Mouse (Mus musculus): Measurements from ENCODE around the gene Scly. TPM values are rescaled to one million over a fixed set of nuclear protein-coding genes. Genes with fewer than 3 reads are reported as not detected.

Gene Scly
- polyA plus RNA-seq (2015; fragmentation: Nextera tagmentation; extraction: Ambion mirVana), result 16.7 and 19.0 TPM in 2 replicates

DNA sequence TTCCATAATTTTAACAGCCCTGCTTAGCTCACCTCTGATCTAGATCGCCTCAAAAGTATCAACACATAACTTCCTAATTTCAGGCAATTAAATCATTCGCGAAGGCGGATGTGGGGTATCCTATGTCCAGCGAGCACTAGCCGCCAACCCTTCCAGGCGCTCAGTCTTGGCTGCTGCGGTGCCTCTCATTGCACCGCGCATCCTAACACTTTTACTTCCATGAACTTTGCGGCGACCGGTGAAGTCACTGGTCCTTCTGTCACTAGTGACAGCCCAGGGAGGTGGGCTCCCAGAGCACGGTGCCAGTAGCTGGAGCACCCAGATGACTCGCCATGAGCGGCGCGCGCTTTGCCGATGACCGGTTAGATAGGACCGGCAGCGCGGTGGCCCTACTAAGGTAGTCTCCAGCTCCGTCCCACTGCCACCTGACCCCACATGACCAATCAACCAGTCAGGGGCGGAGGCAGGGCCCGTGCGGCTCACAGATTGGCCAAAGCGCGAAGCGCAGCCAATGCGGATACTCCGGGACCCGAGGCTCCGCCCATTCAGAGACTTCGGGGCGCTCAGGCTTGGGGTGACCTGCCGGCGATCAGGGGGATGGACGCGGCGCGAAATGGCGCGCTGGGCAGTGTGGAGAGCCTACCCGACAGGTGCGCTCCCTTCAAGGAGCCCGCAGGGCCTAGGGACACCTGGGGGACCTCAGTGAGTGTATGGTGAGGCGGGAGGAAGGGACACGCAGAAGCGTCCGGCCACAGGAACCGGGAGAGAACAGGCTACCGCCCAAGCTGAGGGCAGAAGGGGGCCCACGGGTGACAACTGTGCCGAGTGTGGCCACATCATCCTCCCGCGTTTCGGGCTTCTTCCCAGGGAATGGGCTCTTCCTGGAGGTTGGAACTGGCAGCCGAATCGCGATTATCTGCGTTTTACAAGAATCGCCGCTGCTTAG, at the start of gene Scly:
Gene Scly (plus strand): TSS at position 540 of the 946 bp plus-strand sequence.
- peak within 1 kb of the TSS; percentile 87 for H3K4me3 ChIP-seq (ENCODE audit: low read length)
- H3K4me1 ChIP-seq (replicated peaks; ENCODE audit: control insufficient read depth, insufficient read depth, low read length), result peaks cover 14% of the 10 kb centered on the region; the same call in 1 of the 2 replicates
- H3K9ac ChIP-seq (ENCODE audit: low read length), result peak within 1 kb of the TSS; percentile 79
- peak within 1 kb of the TSS; percentile 86 for H3K4me2 ChIP-seq (ENCODE audit: low read depth, low read length)
- ATAC-seq (ENCODE audit: low read depth), result peak; percentile 99
- no peaks in the 10 kb centered on the region for H3K27me3 ChIP-seq (ENCODE audit: control insufficient read depth, insufficient read depth, low read depth, low read length)
- no peaks in the 10 kb centered on the region for H3K9me3 ChIP-seq (ENCODE audit: control insufficient read depth, low read length)
- WGBS, result under 1% methylated on average over 64 of the region's 65 CpGs
- no peaks in the 10 kb centered on the region; the same call in 1 of the 2 replicates for H3K36me3 ChIP-seq (ENCODE audit: control insufficient read depth, insufficient read depth, low read length)
- H3K27ac ChIP-seq (ENCODE audit: low read length), result no peak within 1 kb of the TSS

DNA sequence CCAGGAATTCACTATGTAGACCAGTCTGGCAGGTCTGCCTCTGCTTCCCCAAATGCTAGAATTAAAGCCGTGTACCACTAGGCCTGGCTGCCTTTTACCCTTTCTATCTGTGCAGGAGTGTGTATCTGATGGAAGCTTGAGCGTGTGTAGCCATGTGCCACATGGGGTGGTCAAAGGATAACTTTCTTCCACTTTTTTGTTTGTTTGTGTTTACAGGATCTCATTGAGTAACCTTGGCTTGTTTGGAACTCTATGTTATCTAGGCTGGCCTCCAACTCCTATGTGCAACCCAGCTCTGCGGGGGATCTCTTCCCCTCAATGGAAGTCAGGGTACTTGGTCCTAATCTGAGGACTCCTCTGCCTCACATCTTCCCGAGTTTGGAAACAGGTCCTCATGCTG, 49.2 kb upstream of the Scly start:
- no peak overlapping the region for H3K4me3 ChIP-seq (ENCODE audit: low read length)

DNA sequence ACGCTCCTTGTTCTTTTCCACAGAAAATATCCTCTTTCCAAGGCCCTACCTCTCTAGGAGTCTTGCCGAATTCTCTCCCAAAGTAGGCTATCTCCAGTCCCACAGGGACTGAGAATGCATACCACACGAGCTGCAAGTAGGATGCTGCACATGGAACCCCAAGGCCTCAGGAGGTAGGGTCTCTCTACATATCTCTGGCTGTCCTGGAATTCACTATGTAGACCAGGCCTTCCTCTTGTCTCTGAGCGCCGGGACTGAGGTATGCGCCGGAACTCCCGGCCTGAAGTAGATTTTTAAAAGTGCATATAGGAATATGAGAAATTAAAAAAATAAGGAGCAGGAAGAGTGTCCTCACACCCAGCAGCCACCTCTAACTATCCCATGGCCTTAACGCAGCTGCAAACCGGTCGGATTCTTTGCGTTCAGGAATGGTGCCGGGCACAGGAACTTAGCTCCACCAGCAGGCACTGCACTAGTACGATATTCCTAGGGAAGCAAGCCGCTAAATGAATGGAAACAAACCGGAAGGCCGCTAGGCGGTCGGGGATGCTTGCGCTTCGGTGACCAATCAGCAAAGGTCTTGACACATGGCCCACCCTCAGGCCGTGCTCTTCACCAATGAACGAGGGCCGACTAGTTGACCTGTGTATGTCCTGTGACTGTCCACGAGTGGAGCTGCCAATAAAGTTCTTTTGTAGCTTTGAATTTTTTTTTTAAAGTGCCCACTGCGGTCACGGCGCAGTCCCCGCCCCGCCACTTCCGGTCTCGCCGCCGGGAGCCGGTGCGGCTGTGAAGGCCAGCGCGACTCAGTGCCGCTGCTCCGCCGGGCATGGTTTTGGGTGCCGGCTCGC, 48.3 kb upstream of the Scly start, which contains the start of gene Ube2f:
Gene Ube2f (plus strand): TSS at position 741 of the 851 bp plus-strand sequence.
- H3K9me3 ChIP-seq (ENCODE audit: control insufficient read depth, low read length), result no peaks in the 10 kb centered on the region
- H3K36me3 ChIP-seq (ENCODE audit: control insufficient read depth, insufficient read depth, low read length), result peaks cover 4% of the 10 kb centered on the region; the same call in 1 of the 2 replicates
- under 1% methylated on average over 43 of the region's 43 CpGs for WGBS

More for the DNA sequence above, 49.2 kb upstream of the Scly start:
- no peak overlapping the region for H3K9ac ChIP-seq (ENCODE audit: low read length)
- H3K27ac ChIP-seq (ENCODE audit: low read length), result no peak overlapping the region
- no peaks in the 10 kb centered on the region for H3K36me3 ChIP-seq (ENCODE audit: control insufficient read depth, insufficient read depth, low read length)
- H3K4me2 ChIP-seq (ENCODE audit: low read depth, low read length), result peak overlapping the region; percentile 94
- H3K4me1 ChIP-seq (replicated peaks; ENCODE audit: control insufficient read depth, insufficient read depth, low read length), result peaks cover 18% of the 10 kb centered on the region
- H3K9me3 ChIP-seq (ENCODE audit: control insufficient read depth, low read length), result no peaks in the 10 kb centered on the region
- ATAC-seq (ENCODE audit: low read depth), result no peak
- 43% methylated on average over 4 of the region's 4 CpGs for WGBS
- H3K27me3 ChIP-seq (ENCODE audit: control insufficient read depth, insufficient read depth, low read depth, low read length), result no peaks in the 10 kb centered on the region

DNA sequence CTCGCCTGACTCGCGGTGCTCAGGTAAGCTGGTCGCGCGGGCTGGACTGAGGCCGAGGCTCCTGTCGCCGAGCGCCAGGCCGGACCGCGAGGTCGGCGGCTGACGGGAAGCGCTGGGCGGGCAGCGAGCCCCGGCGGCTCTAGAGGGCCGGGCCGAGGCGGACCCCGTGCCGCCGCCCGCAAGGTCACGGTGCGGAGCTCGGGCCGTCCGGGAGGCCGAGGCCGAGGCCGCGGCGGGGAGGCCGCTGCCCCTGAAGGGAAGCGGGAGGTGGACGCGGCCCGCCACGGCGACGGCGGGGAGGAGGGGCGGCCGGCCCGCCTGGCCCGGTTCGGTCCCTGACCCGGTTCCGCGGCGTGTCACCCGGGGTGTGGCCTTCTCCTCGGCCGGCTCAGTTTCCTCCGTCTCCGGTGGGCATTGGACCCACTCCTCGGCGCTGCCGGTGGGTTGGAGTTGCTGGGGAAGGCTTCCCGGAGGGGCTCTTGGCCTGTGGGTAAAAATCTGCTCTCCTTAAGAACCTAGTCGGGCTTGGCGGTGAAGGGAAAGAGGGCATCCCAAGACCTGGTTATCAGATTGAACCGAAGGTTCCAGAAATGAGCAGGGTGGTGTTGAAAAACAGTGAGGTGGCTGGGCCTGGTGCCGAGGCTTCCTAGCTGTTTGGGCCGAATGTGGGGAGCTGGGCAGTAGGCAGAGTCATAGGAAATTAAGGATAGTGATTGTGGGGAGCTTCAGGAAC, 47.6 kb upstream of the Scly start:
- ATAC-seq (ENCODE audit: low read depth), result peak; percentile 55
- Histone ChIP-seq H3K4me3 (ENCODE audit: low read length) (peak overlapping the region; percentile 98), H3K4me1 (replicated peaks; ENCODE audit: control insufficient read depth, insufficient read depth, low read length) (peaks cover 18% of the 10 kb centered on the region), H3K4me2 (ENCODE audit: low read depth, low read length) (peak overlapping the region; percentile 82), H3K27ac (ENCODE audit: low read length) (peak overlapping the region; percentile 78), H3K27me3 (ENCODE audit: control insufficient read depth, insufficient read depth, low read depth, low read length) (no peaks in the 10 kb centered on the region), H3K9ac (ENCODE audit: low read length) (peak overlapping the region; percentile 95), H3K36me3 (ENCODE audit: control insufficient read depth, insufficient read depth, low read length) (peaks cover 4% of the 10 kb centered on the region; the same call in 1 of the 2 replicates), H3K9me3 (ENCODE audit: control insufficient read depth, low read length) (no peaks in the 10 kb centered on the region)
- WGBS, result under 1% methylated on average over 51 of the region's 70 CpGs

More for the DNA sequence above, 48.3 kb upstream of the Scly start, which contains the start of gene Ube2f:
- Histone ChIP-seq H3K4me1 (replicated peaks; ENCODE audit: control insufficient read depth, insufficient read depth, low read length) (peaks cover 18% of the 10 kb centered on the region), H3K27me3 (ENCODE audit: control insufficient read depth, insufficient read depth, low read depth, low read length) (no peaks in the 10 kb centered on the region), H3K4me3 (ENCODE audit: low read length) (peak within 1 kb of the TSS; percentile 98), H3K4me2 (ENCODE audit: low read depth, low read length) (peak within 1 kb of the TSS; percentile 94), H3K9ac (ENCODE audit: low read length) (peak within 1 kb of the TSS; percentile 95), H3K27ac (ENCODE audit: low read length) (peak within 1 kb of the TSS; percentile 78)
- ATAC-seq (ENCODE audit: low read depth), result peak; percentile 100

DNA sequence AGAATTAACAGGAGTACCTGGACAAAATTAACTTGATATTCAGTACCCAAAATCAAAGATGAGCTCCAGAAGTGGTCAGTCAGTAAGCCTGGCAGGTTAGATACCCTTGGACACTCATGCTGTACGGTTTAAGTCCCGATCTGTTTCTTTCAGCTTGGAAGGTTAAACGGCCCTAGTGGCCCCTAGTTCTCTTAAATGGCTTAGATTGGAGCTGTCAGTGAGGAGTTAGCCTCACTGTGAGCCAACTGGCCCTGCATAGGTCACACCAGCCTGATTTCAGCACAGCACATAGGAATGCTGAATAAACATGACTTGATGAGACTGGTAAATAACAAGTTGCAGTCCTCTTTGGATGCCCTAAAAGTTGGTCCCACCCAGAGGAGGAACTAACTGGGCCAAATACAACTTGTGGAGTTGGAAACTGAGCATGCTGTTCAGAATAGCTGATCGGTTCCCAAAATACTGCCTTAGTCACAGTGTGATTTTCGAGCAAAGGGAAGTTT, 46.9 kb upstream of the Scly start:
- Histone ChIP-seq H3K9me3 (ENCODE audit: control insufficient read depth, low read length) (no peaks in the 10 kb centered on the region), H3K9ac (ENCODE audit: low read length) (peak overlapping the region; percentile 95), H3K4me3 (ENCODE audit: low read length) (peak overlapping the region; percentile 98), H3K4me2 (ENCODE audit: low read depth, low read length) (peak overlapping the region; percentile 82), H3K36me3 (ENCODE audit: control insufficient read depth, insufficient read depth, low read length) (peaks cover 4% of the 10 kb centered on the region; the same call in 1 of the 2 replicates), H3K4me1 (replicated peaks; ENCODE audit: control insufficient read depth, insufficient read depth, low read length) (peaks cover 18% of the 10 kb centered on the region), H3K27me3 (ENCODE audit: control insufficient read depth, insufficient read depth, low read depth, low read length) (no peaks in the 10 kb centered on the region), H3K27ac (ENCODE audit: low read length) (no peak overlapping the region)
- WGBS, result 35% methylated on average over 5 of the region's 5 CpGs
- no peak for ATAC-seq (ENCODE audit: low read depth)

DNA sequence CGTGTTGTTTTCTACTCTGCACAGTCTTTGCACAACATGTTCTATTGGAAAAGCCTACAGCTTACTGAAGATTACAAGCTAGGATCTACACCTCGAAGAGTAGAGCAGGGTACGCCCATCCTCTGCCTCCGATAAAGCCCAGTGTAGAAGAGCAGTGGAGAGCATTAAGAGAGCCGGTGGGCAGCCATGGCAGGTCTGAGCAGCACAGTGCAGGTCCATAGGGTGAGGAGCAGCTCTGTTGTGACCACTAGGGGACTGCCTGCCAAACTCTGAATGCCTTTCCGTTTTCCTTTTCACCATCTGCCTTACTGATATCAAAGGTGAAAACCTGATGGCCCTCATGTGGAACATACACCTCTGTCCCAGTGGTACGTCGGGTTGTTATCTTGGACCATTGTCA, 46.2 kb upstream of the Scly start:
- Histone ChIP-seq H3K4me1 (replicated peaks; ENCODE audit: control insufficient read depth, insufficient read depth, low read length) (peaks cover 19% of the 10 kb centered on the region), H3K9ac (ENCODE audit: low read length) (no peak overlapping the region), H3K4me3 (ENCODE audit: low read length) (no peak overlapping the region), H3K9me3 (ENCODE audit: control insufficient read depth, low read length) (no peaks in the 10 kb centered on the region), H3K4me2 (ENCODE audit: low read depth, low read length) (peak overlapping the region; percentile 12; the same call in 1 of the 2 replicates), H3K27me3 (ENCODE audit: control insufficient read depth, insufficient read depth, low read depth, low read length) (no peaks in the 10 kb centered on the region), H3K27ac (ENCODE audit: low read length) (no peak overlapping the region), H3K36me3 (ENCODE audit: control insufficient read depth, insufficient read depth, low read length) (peaks cover 4% of the 10 kb centered on the region; the same call in 1 of the 2 replicates)
- 49% methylated on average over 8 of the region's 8 CpGs for whole genome bisulfite sequencing
- no peak for ATAC-seq (ENCODE audit: low read depth)

DNA sequence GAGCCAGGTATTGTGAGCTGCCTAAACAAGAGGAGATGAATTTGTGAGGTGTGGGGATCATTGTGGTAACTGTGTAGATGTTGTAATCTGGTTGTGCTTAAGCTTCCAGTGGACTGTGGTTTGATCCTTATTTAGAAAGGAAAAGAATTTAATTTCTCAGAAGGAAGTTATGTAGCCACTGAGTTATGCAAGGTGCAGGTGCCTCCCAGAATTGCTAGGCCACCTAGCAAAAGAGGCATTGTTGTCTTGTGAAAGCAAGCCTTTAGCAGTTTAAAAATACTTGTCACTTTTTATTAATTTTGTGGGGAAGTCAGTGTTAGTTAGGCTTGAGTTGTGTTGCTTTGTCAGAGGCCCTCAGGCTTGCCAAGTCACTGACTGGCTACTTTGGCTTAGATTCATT, 40.2 kb upstream of the Scly start:
- Histone ChIP-seq H3K4me1 (replicated peaks; ENCODE audit: control insufficient read depth, insufficient read depth, low read length) (peaks cover 13% of the 10 kb centered on the region; the same call in 1 of the 2 replicates), H3K9me3 (ENCODE audit: control insufficient read depth, low read length) (no peaks in the 10 kb centered on the region), H3K36me3 (ENCODE audit: control insufficient read depth, insufficient read depth, low read length) (peaks cover 4% of the 10 kb centered on the region; the same call in 1 of the 2 replicates), H3K9ac (ENCODE audit: low read length) (no peak overlapping the region), H3K27me3 (ENCODE audit: control insufficient read depth, insufficient read depth, low read depth, low read length) (no peaks in the 10 kb centered on the region), H3K27ac (ENCODE audit: low read length) (no peak overlapping the region; the same call in 1 of the 2 replicates), H3K4me2 (ENCODE audit: low read depth, low read length) (no peak overlapping the region), H3K4me3 (ENCODE audit: low read length) (no peak overlapping the region)
- ATAC-seq (ENCODE audit: low read depth), result no peak

DNA sequence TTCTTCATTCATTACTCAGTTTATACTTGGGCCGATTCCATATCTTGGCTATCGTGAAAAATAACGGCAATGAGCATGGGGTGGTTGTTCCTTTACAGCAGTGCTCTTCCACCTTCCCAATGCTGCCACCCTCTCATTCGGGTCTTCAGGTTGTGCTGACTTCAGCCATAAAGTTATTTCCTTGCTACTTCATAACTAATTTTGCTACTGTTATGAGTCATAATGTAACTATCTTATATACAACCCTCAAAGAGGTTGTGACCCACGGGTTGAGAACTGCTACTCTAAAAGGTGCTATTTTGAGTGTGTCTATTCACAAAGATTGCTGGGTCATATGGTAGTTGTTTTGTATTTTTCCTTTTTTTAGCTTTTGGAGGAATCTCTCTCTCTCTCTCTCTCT, 38.3 kb upstream of the Scly start:
- Histone ChIP-seq H3K4me2 (ENCODE audit: low read depth, low read length) (no peak overlapping the region), H3K27ac (ENCODE audit: low read length) (no peak overlapping the region), H3K9ac (ENCODE audit: low read length) (no peak overlapping the region), H3K9me3 (ENCODE audit: control insufficient read depth, low read length) (no peaks in the 10 kb centered on the region), H3K4me3 (ENCODE audit: low read length) (no peak overlapping the region), H3K27me3 (ENCODE audit: control insufficient read depth, insufficient read depth, low read depth, low read length) (no peaks in the 10 kb centered on the region), H3K4me1 (replicated peaks; ENCODE audit: control insufficient read depth, insufficient read depth, low read length) (peaks cover 9% of the 10 kb centered on the region; the same call in 1 of the 2 replicates), H3K36me3 (ENCODE audit: control insufficient read depth, insufficient read depth, low read length) (no peaks in the 10 kb centered on the region)
- WGBS, result 78% methylated on average over 5 of the region's 5 CpGs
- ATAC-seq (ENCODE audit: low read depth), result no peak

All from lung, embryonic 16.5 days (tissue).